Mouse (Mus musculus): ENCODE measurements at regions not wholly inside any gene's neighbourhood (a gene's known extent, or its start where the extent isn't known, plus 50 kb on each side); places are given as distances from the start of the nearest gene placed in this dataset.

- H3K4me1 ChIP-seq (ENCODE audit: control insufficient read depth in 2 of 2, insufficient read depth in 2 of 2, low read length in 2 of 2, poor library complexity in 1 of 2): no peaks in the 10 kb centered on the region
- H3K9me3 ChIP-seq (ENCODE audit: control insufficient read depth, insufficient read depth, low read depth, low read length): no peaks in the 10 kb centered on the region
- no peak for TF ChIP-seq MAFK (IDR thresholded peaks at IDR 0.05; ENCODE audit: insufficient read depth, low read depth, low read length)
- TF ChIP-seq HCFC1 (IDR thresholded peaks at IDR 0.05; ENCODE audit: borderline replicate concordance, insufficient read depth, low read length): no peak
- TF ChIP-seq CHD2 (IDR thresholded peaks at IDR 0.05; ENCODE audit: low read depth, low read length): no peak
- no peak for TF ChIP-seq ZC3H11A (IDR thresholded peaks at IDR 0.05; ENCODE audit: borderline replicate concordance, low read depth, low read length)
- TF ChIP-seq ZNF384 (IDR thresholded peaks at IDR 0.05; ENCODE audit: low read depth, low read length): no peak
- no peaks in the 10 kb centered on the region for H3K36me3 ChIP-seq (ENCODE audit: control insufficient read depth, insufficient read depth, low read length, poor library complexity, severe bottlenecking)
- H3K9ac ChIP-seq (ENCODE audit: insufficient read depth, low read depth, low read length, poor library complexity, severe bottlenecking): no peak overlapping the region
- H3K4me3 ChIP-seq (ENCODE audit: insufficient read depth in 1 of 2, low read depth in 1 of 2, low read length in 2 of 2, poor library complexity in 1 of 2, severe bottlenecking in 1 of 2): no peak overlapping the region
- no peak for DNase-seq (ENCODE audit: low read depth, low spot score)
- in situ Hi-C loops (cut with MboI; ENCODE audit: low sequenced_read_pairs in 2 of 2, unreplicated experiment in 2 of 2): no loop called here
- H3K27ac ChIP-seq (ENCODE audit: insufficient read depth, low read depth, low read length, poor library complexity, severe bottlenecking): no peak overlapping the region
Observed at GRCm38 (mm10) chr13:90337591-90337990, 248.2 kb upstream of the Xrcc4 start.

- no peak for TF ChIP-seq HCFC1 (IDR thresholded peaks at IDR 0.05; ENCODE audit: borderline replicate concordance, insufficient read depth, low read length)
- no peak for TF ChIP-seq MAFK (IDR thresholded peaks at IDR 0.05; ENCODE audit: insufficient read depth, low read depth, low read length)
- no peak for TF ChIP-seq ZNF384 (IDR thresholded peaks at IDR 0.05; ENCODE audit: low read depth, low read length)
- no peak for TF ChIP-seq ZC3H11A (IDR thresholded peaks at IDR 0.05; ENCODE audit: borderline replicate concordance, low read depth, low read length)
- no peak for TF ChIP-seq CHD2 (IDR thresholded peaks at IDR 0.05; ENCODE audit: low read depth, low read length)
- no peak overlapping the region for H3K27ac ChIP-seq (ENCODE audit: insufficient read depth, low read depth, low read length, poor library complexity, severe bottlenecking)
- H3K9me3 ChIP-seq (ENCODE audit: control insufficient read depth, insufficient read depth, low read depth, low read length): no peaks in the 10 kb centered on the region
- DNase-seq (ENCODE audit: low read depth, low spot score): no peak
- H3K36me3 ChIP-seq (ENCODE audit: control insufficient read depth, insufficient read depth, low read length, poor library complexity, severe bottlenecking): no peaks in the 10 kb centered on the region
- H3K9ac ChIP-seq (ENCODE audit: insufficient read depth, low read depth, low read length, poor library complexity, severe bottlenecking): no peak overlapping the region
- H3K4me1 ChIP-seq (ENCODE audit: control insufficient read depth in 2 of 2, insufficient read depth in 2 of 2, low read length in 2 of 2, poor library complexity in 1 of 2): no peaks in the 10 kb centered on the region
- in situ Hi-C loops (cut with MboI; ENCODE audit: low sequenced_read_pairs in 2 of 2, unreplicated experiment in 2 of 2): no loop called here
- H3K4me3 ChIP-seq (ENCODE audit: insufficient read depth in 1 of 2, low read depth in 1 of 2, low read length in 2 of 2, poor library complexity in 1 of 2, severe bottlenecking in 1 of 2): no peak overlapping the region
Observed at GRCm38 (mm10) chr13:90335741-90336037, 246.3 kb upstream of the Xrcc4 start.

- H3K27ac ChIP-seq (ENCODE audit: insufficient read depth, low read depth, low read length, poor library complexity, severe bottlenecking): no peak overlapping the region
- no peaks in the 10 kb centered on the region for H3K36me3 ChIP-seq (ENCODE audit: control insufficient read depth, insufficient read depth, low read length, poor library complexity, severe bottlenecking)
- H3K9me3 ChIP-seq (ENCODE audit: control insufficient read depth, insufficient read depth, low read depth, low read length): no peaks in the 10 kb centered on the region
- H3K9ac ChIP-seq (ENCODE audit: insufficient read depth, low read depth, low read length, poor library complexity, severe bottlenecking): no peak overlapping the region
- DNase-seq (ENCODE audit: low read depth, low spot score): no peak
- H3K4me3 ChIP-seq (ENCODE audit: insufficient read depth in 1 of 2, low read depth in 1 of 2, low read length in 2 of 2, poor library complexity in 1 of 2, severe bottlenecking in 1 of 2): no peak overlapping the region
- in situ Hi-C loops (cut with MboI; ENCODE audit: low sequenced_read_pairs in 2 of 2, unreplicated experiment in 2 of 2): no loop called here
- TF ChIP-seq MAFK (IDR thresholded peaks at IDR 0.05; ENCODE audit: insufficient read depth, low read depth, low read length) (no peak), HCFC1 (IDR thresholded peaks at IDR 0.05; ENCODE audit: borderline replicate concordance, insufficient read depth, low read length) (no peak), ZC3H11A (IDR thresholded peaks at IDR 0.05; ENCODE audit: borderline replicate concordance, low read depth, low read length) (no peak), ZNF384 (IDR thresholded peaks at IDR 0.05; ENCODE audit: low read depth, low read length) (no peak), CHD2 (IDR thresholded peaks at IDR 0.05; ENCODE audit: low read depth, low read length) (no peak)
- H3K4me1 ChIP-seq (ENCODE audit: control insufficient read depth in 2 of 2, insufficient read depth in 2 of 2, low read length in 2 of 2, poor library complexity in 1 of 2): no peaks in the 10 kb centered on the region
Observed at GRCm38 (mm10) chr13:90334934-90335740, 245.7 kb upstream of the Xrcc4 start.

- in situ Hi-C loops (cut with MboI; ENCODE audit: low sequenced_read_pairs in 2 of 2, unreplicated experiment in 2 of 2): no loop called here
- Histone ChIP-seq H3K9ac (ENCODE audit: insufficient read depth, low read depth, low read length, poor library complexity, severe bottlenecking) (no peak overlapping the region), H3K9me3 (ENCODE audit: control insufficient read depth, insufficient read depth, low read depth, low read length) (no peaks in the 10 kb centered on the region), H3K27ac (ENCODE audit: insufficient read depth, low read depth, low read length, poor library complexity, severe bottlenecking) (no peak overlapping the region), H3K4me3 (ENCODE audit: insufficient read depth in 1 of 2, low read depth in 1 of 2, low read length in 2 of 2, poor library complexity in 1 of 2, severe bottlenecking in 1 of 2) (no peak overlapping the region), H3K4me1 (ENCODE audit: control insufficient read depth in 2 of 2, insufficient read depth in 2 of 2, low read length in 2 of 2, poor library complexity in 1 of 2) (no peaks in the 10 kb centered on the region), H3K36me3 (ENCODE audit: control insufficient read depth, insufficient read depth, low read length, poor library complexity, severe bottlenecking) (no peaks in the 10 kb centered on the region)
- TF ChIP-seq HCFC1 (IDR thresholded peaks at IDR 0.05; ENCODE audit: borderline replicate concordance, insufficient read depth, low read length): no peak
- no peak for TF ChIP-seq MAFK (IDR thresholded peaks at IDR 0.05; ENCODE audit: insufficient read depth, low read depth, low read length)
- no peak for TF ChIP-seq ZNF384 (IDR thresholded peaks at IDR 0.05; ENCODE audit: low read depth, low read length)
- TF ChIP-seq ZC3H11A (IDR thresholded peaks at IDR 0.05; ENCODE audit: borderline replicate concordance, low read depth, low read length): no peak
- TF ChIP-seq CHD2 (IDR thresholded peaks at IDR 0.05; ENCODE audit: low read depth, low read length): no peak
- DNase-seq (ENCODE audit: low read depth, low spot score): no peak
Observed at GRCm38 (mm10) chr13:90334286-90334685, 244.9 kb upstream of the Xrcc4 start.

All from ES-E14 (cell line).